Mouse (Mus musculus) embryonic facial prominence, embryonic 15.5 days (tissue): Measurements from ENCODE around the gene Commd9. TPM values are rescaled to one million over a fixed set of nuclear protein-coding genes. Genes with fewer than 3 reads are reported as not detected.

ENCODE experiments used
- ATAC-seq: fragments of 200-750 bp; cut with Nextera tagmentation; 2 replicates; pipeline ENCODE4 v1.8.0; 2017; ENCODE audit warnings: low read depth, moderate TSS enrichment; ENCODE audit not compliant: insufficient number of reproducible peaks, low FRiP score, low TSS enrichment
- H3K27ac ChIP-seq: fragments of 300-500 bp; sonication (generic); replicated peaks from 2 replicates; pipeline ENCODE4 v1.5.1; 2015; ENCODE audit warnings: mild to moderate bottlenecking, inconsistent platforms
- H3K27me3 ChIP-seq: fragments of 300-500 bp; sonication (generic); 2 replicates; pipeline ENCODE4 v1.6.1; 2015; ENCODE audit warnings: inconsistent platforms
- H3K36me3 ChIP-seq: fragments of 300-500 bp; sonication (generic); 2 replicates; pipeline ENCODE4 v1.6.1; 2015; ENCODE audit warnings: mild to moderate bottlenecking, inconsistent platforms
- H3K4me1 ChIP-seq: fragments of 300-500 bp; sonication (generic); 2 replicates; pipeline ENCODE4 v1.6.1; 2015; ENCODE audit warnings: inconsistent platforms
- H3K4me2 ChIP-seq: fragments of 300-500 bp; sonication (generic); replicated peaks from 2 replicates; pipeline ENCODE4 v1.6.1; 2015; ENCODE audit warnings: mild to moderate bottlenecking, inconsistent platforms
- H3K4me3 ChIP-seq: fragments of 300-500 bp; sonication (generic); replicated peaks from 2 replicates; pipeline ENCODE4 v1.5.1; 2015; ENCODE audit warnings: mild to moderate bottlenecking, inconsistent platforms
- H3K9ac ChIP-seq: fragments of 300-500 bp; sonication (generic); 2 replicates; pipeline ENCODE4 v1.6.1; 2015; ENCODE audit warnings: inconsistent platforms
- H3K9me3 ChIP-seq: fragments of 300-500 bp; sonication (generic); replicated peaks from 2 replicates; pipeline ENCODE4 v1.6.1; 2016; ENCODE audit warnings: inconsistent platforms
- WGBS: fragments of 180-500 bp; shearing (Covaris S2); methylation state at CpG from one replicate; pipeline ENCODE4 v1.1.7; 2015; 5-methylcytosine and 5-hydroxymethylcytosine counted together
- polyA plus RNA-seq: library from polyadenylated mRNA; unstranded; fragments of >200 nt; fragmentation: Nextera tagmentation; extraction: Ambion mirVana; gene quantifications from 2 replicates; pipeline ENCODE4 v1.2.1, GENCODE M21; 2015

The Commd9 gene
- polyA plus RNA-seq, 1 experiment from 2014 or later = 66.8 TPM

DNA sequence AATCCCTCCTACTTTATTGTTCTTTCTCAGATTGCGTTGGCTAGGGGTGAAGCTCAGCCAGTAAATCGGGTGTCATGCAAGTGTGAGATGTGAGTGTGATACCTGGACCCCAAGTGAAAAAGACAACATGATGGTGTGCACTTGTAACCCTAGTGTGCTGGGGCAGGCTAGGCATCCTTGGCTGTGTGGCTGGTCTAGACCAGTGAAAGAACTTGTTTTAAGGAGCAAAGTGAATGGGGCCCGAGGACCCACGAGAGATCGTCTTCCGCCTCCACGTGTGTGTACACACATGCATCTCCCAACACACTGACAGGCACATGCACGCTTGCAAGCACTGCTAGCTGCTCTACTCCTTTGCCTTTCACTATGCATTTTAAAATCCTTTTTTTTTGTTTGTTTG, 2.8 kb downstream of the Commd9 start:
- Histone ChIP-seq H3K4me2 (no peak overlapping the region), H3K27ac (no peak overlapping the region), H3K36me3 (no peaks in the 10 kb centered on the region), H3K9me3 (no peaks in the 10 kb centered on the region), H3K4me1 (peaks cover 8% of the 10 kb centered on the region), H3K9ac (no peak overlapping the region), H3K4me3 (no peak overlapping the region), H3K27me3 (no peaks in the 10 kb centered on the region)
- WGBS = 90% methylated on average over 8 of the region's 8 CpGs
- no peak for ATAC-seq

DNA sequence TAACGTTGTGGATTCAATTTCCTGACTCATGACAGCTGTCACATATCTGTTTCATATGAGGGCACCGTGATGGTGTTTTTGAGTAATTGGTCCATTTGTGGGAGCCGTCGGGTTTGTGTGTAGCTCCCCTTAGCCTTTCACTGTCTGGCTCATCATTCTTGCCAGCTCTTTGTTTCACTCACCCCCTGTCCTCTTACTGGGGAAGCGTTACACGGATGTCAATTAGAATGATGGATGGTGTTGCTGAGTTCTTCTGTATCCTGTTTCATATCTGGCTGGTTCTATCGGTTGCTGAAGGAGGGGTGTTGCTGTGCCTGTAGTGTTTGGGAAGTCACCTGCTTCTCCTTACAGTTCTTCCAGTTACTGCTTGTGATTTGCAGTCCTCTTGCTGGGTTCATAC, 5.1 kb downstream of the Commd9 start:
- no peaks in the 10 kb centered on the region for H3K9me3 ChIP-seq
- no peak overlapping the region for H3K4me2 ChIP-seq
- peaks cover 8% of the 10 kb centered on the region for H3K4me1 ChIP-seq
- H3K4me3 ChIP-seq = no peak overlapping the region
- H3K27ac ChIP-seq = no peak overlapping the region
- no peaks in the 10 kb centered on the region for H3K27me3 ChIP-seq
- peaks cover 4% of the 10 kb centered on the region; the same call in 1 of the 2 replicates for H3K36me3 ChIP-seq
- no peak for ATAC-seq
- H3K9ac ChIP-seq = no peak overlapping the region
- WGBS = 43% methylated on average over 7 of the region's 7 CpGs

DNA sequence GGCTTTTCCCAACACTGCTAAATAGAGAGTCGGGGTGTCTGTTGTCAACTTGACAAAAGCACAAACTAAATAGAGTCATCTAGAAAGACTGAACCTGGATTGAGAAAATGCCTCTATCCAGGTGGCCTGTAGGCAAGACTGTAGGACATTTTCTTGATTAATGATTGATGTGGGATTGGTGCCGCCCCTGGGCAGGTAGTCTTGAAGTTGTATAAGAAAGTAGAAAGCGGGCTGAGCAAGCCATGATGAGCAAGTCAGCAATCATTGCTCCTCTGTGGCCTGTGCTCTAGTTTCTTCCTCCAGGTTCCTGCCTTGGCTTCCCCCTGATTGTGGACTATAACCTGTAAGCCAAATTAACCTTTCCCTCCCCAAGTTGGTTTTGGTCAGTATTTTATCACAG, 8.1 kb downstream of the Commd9 start:
- no peak overlapping the region for H3K4me2 ChIP-seq
- 91% methylated on average over 3 of the region's 3 CpGs for WGBS
- no peak for ATAC-seq

DNA sequence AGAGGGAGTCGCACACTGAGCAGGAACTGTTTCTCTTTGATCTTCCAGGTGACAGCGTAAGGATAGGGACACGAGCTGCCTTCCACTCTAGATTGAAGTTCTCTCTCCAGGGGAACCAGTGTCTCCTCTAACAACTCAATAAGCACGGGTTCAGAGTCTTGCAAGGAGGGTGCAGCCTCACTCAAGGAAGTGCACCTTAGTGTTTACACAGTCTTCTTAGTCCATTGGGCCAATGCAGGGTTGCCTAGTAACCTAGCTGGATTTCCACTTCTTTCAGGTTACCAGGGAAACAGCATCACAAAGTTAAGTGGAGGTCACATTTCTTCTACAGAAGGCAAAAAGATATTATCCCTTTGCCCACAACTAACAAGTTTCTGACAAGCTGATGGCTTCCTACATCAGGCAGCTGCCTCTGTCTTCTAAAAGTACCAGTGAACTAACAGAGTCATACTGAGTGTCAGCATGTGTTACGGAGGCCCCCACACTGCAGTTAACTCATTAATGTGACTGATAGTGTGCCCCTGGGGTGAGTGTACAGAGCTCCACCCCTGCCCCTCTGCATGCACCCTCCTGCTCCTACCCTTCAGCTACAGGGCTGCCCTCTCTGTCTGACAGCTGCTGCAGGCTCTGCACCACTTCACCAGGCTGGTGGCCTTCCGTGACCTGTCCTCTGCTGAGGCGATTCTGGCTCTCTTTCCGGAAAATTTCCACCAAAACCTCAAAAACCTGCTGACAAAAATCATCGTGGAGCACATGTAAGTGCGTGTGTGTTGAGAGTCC, 10.6 kb downstream of the Commd9 start:
- no peak overlapping the region for H3K27ac ChIP-seq
- WGBS = 62% methylated on average over 10 of the region's 10 CpGs
- no peak overlapping the region for H3K9ac ChIP-seq
- ATAC-seq = no peak
- H3K27me3 ChIP-seq = no peaks in the 10 kb centered on the region
- no peaks in the 10 kb centered on the region for H3K9me3 ChIP-seq
- H3K4me2 ChIP-seq = no peak overlapping the region
- peaks cover 26% of the 10 kb centered on the region; the same call in 1 of the 2 replicates for H3K36me3 ChIP-seq
- no peaks in the 10 kb centered on the region for H3K4me1 ChIP-seq
- H3K4me3 ChIP-seq = no peak overlapping the region

More for the DNA sequence above, 8.1 kb downstream of the Commd9 start:
- H3K36me3 ChIP-seq = peaks cover 11% of the 10 kb centered on the region; the same call in 1 of the 2 replicates
- no peak overlapping the region for H3K4me3 ChIP-seq
- no peak overlapping the region for H3K9ac ChIP-seq
- H3K9me3 ChIP-seq = no peaks in the 10 kb centered on the region
- H3K4me1 ChIP-seq = no peaks in the 10 kb centered on the region
- no peaks in the 10 kb centered on the region for H3K27me3 ChIP-seq
- H3K27ac ChIP-seq = no peak overlapping the region

DNA sequence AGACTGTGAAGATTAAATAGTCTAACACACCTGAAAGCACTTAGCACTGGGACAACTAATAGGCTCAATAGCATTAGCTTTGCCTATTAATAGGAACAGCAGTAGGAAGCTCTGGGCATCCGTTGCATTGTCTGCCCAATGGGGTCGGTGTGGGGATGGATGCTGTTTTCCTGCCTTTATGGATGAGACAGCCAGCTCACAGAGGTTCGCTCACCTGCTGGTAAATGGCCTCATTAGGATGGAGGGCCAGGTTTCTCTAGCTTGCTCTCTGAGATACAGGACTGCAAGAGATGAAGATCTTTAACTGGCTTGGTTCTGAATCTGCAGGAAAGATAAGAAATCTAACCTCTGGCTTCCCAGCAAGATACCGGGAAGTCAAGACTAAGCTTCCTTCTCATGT, 16.1 kb downstream of the Commd9 start:
- Histone ChIP-seq H3K27me3 (no peaks in the 10 kb centered on the region), H3K27ac (no peak overlapping the region), H3K4me2 (no peak overlapping the region), H3K4me3 (no peak overlapping the region), H3K9me3 (no peaks in the 10 kb centered on the region), H3K36me3 (peaks cover 18% of the 10 kb centered on the region; the same call in 1 of the 2 replicates), H3K4me1 (peaks cover 6% of the 10 kb centered on the region; the same call in 1 of the 2 replicates), H3K9ac (no peak overlapping the region)
- ATAC-seq = no peak
- 75% methylated on average over 4 of the region's 4 CpGs for WGBS

DNA sequence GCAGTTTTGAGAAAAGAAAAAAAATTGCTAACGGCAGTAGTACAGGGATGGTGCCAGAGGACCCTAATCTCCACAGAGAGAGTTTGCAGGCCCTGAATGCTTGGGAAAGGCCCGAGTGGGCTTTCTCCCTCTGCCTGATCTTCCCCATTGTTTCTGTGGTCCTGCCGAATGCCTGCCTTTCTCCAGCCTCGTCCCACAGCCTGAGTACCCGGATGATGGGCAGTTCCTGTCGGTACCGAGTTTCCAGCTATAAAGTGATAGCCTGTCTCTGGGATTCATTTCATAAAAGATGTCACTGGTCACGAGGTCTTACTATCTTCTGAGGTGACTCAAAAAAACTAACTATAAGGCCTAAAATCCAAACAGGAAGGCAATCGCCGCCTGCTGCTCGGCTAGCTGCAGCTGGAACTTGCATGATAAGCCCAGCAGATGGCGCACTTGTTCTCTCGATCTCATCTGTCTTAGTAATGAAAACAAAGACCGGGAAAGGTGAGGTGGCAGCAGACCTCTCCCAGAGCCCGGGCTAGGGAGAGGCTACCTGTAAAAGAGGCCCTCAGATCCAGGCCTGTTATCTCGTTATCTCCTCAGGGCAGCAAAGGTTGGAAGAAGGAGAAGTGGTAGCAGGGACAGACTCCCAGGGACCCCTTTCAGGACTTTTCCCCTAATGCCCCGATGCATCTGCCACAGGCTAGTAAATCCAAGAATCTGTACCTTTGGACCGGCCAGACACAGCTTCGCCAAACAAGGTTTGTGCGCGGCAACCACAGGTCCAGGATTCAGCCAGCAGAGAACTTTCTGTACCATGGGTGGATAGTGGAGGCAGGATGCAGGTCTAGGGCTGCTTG, 19.7 kb downstream of the Commd9 start:
- WGBS = 23% methylated on average over 21 of the region's 21 CpGs
- H3K27ac ChIP-seq = no peak overlapping the region
- peak overlapping the region; percentile 4; the same call in 1 of the 2 replicates for H3K9ac ChIP-seq
- peaks cover 6% of the 10 kb centered on the region; the same call in 1 of the 2 replicates for H3K4me1 ChIP-seq
- peaks cover 10% of the 10 kb centered on the region; the same call in 1 of the 2 replicates for H3K36me3 ChIP-seq
- peak overlapping the region; percentile 25 for H3K4me3 ChIP-seq
- no peaks in the 10 kb centered on the region for H3K27me3 ChIP-seq
- ATAC-seq = peak; percentile 66; the same call in 1 of the 2 replicates
- peak overlapping the region; percentile 55 for H3K4me2 ChIP-seq
- H3K9me3 ChIP-seq = no peaks in the 10 kb centered on the region

DNA sequence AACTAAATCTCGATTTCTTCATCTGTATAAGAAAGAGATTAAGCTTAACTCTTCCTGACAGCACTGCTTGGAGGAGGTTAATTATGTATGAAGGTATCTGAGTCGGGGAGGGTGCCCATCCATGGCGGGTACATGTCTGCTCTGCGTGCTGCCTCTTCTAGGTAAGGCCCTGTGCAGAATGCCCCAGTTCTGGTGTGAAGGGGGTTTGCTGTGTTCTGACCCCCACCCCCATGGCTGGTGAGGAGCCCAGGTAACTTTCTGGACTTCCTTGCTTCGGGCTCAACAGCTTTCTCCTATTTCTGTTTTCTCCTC, 20.3 kb downstream of the Commd9 start:
- ATAC-seq = no peak
- no peaks in the 10 kb centered on the region for H3K27me3 ChIP-seq
- peak overlapping the region; percentile 4; the same call in 1 of the 2 replicates for H3K9ac ChIP-seq
- peaks cover 6% of the 10 kb centered on the region; the same call in 1 of the 2 replicates for H3K4me1 ChIP-seq
- peak overlapping the region; percentile 55 for H3K4me2 ChIP-seq
- 51% methylated on average over 5 of the region's 5 CpGs for WGBS
- peaks cover 6% of the 10 kb centered on the region; the same call in 1 of the 2 replicates for H3K36me3 ChIP-seq
- no peak overlapping the region for H3K4me3 ChIP-seq
- no peak overlapping the region for H3K27ac ChIP-seq
- H3K9me3 ChIP-seq = no peaks in the 10 kb centered on the region

DNA sequence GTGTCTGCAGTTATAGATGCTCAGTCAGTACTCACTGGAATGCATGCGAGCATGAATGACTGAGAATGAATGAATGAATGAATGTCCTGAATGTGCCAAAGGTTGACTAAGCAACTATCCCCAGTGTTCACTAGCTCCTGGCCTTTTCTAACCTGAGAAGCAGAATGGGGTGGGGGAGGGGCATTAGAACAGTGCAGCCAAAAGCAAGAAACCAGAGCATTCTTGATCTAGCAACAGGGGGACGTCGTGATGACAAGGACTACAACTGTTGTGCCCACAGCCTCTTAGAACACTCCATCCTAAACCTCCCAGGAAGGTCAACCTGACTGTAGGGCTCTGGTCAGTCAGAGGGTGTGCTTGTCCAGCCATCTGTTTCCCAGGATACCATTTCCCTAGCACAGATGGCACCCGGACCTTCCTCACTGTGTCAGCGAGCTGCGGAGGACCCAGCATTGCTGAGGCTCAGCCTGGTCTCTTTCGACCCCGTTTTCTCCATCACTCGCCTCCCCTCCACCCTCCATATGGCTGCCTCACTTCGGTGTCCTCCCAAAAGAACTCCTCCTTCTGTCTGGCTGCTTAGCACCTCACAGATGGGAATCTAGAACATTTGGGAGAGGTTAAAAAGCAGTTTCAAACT, 21.5 kb downstream of the Commd9 start:
- Histone ChIP-seq H3K9me3 (no peaks in the 10 kb centered on the region), H3K9ac (no peak overlapping the region), H3K4me3 (no peak overlapping the region), H3K4me2 (no peak overlapping the region), H3K27me3 (no peaks in the 10 kb centered on the region), H3K27ac (no peak overlapping the region), H3K36me3 (no peaks in the 10 kb centered on the region), H3K4me1 (peaks cover 6% of the 10 kb centered on the region; the same call in 1 of the 2 replicates)
- 69% methylated on average over 10 of the region's 10 CpGs for WGBS
- ATAC-seq = no peak

DNA sequence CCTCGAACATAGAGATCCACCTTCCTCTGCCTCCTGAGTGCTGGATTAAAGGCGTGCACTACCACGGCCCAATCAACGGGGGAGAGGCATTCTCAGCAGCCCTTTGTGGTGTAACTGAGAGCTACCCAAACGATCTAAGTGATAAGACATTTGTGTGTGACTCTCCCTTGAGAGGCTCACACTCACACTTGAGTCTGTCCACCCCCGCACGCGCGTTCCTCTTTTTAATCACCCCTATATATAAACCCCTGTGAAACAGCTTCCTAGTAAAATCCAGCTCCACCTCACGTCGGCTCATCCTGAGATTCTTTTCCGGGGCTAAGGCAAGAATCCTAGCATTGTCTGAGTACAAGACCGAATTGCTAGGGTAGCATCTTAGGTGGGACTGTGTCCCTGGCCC, 22.7 kb downstream of the Commd9 start:
- no peak overlapping the region for H3K4me2 ChIP-seq
- no peaks in the 10 kb centered on the region for H3K36me3 ChIP-seq
- ATAC-seq = no peak
- no peak overlapping the region for H3K27ac ChIP-seq
- 79% methylated on average over 13 of the region's 13 CpGs for WGBS
- H3K27me3 ChIP-seq = no peaks in the 10 kb centered on the region
- H3K9me3 ChIP-seq = no peaks in the 10 kb centered on the region
- H3K4me3 ChIP-seq = no peak overlapping the region
- peaks cover 6% of the 10 kb centered on the region; the same call in 1 of the 2 replicates for H3K4me1 ChIP-seq
- H3K9ac ChIP-seq = no peak overlapping the region

DNA sequence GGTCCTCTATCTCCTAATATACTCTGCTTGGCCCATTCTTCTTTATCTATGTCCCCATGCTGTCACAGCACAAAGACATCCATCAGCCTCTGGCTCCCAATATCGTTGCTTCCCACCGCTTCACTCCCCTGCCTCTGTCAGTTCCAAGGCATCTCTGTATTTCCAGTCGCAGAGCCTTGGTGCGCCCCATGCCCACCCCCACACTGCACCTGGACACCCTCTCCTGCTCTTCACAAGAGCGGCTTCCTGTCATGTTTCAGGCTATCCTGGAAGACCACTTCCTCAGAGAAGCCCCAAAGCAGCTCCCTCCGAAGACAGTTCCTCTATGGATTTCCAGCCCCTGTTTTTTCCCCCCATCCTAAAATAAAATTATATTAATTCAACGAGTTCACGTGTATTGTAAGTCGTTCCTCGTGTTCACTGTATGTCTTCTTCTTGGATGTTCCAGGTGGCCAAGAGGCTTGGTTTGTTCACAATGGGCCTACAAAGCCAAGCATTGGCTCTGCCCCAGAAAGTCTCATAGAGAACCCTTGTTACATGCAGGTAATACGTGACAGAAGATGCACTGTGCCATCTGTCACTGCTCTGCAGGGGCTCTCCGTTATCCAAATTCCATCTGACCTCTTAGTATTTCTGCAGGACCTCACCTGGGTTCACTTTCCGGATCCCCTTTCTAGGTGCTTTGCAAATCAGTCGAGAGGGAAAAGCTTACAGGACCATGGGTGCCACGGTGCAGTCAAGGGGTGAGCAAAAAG, 23.5 kb downstream of the Commd9 start:
- Histone ChIP-seq H3K27me3 (no peaks in the 10 kb centered on the region), H3K4me1 (peaks cover 6% of the 10 kb centered on the region; the same call in 1 of the 2 replicates), H3K36me3 (no peaks in the 10 kb centered on the region), H3K27ac (no peak overlapping the region), H3K4me3 (no peak overlapping the region), H3K9me3 (no peaks in the 10 kb centered on the region), H3K9ac (no peak overlapping the region), H3K4me2 (no peak overlapping the region)
- ATAC-seq = no peak
- WGBS = 90% methylated on average over 15 of the region's 15 CpGs
